Mouse (Mus musculus): ENCODE results near the gene Zbtb42. TPM values are rescaled to one million over a fixed set of nuclear protein-coding genes. Genes with fewer than 3 reads are reported as not detected.

The Zbtb42 gene
- 0.56 TPM for polyA plus RNA-seq (2014; fragmentation: Illumina TruSeq; extraction: RNeasy Lipid Tissue Mini Kit (QIAGEN cat#74804); ENCODE audit: low replicate concordance)

DNA sequence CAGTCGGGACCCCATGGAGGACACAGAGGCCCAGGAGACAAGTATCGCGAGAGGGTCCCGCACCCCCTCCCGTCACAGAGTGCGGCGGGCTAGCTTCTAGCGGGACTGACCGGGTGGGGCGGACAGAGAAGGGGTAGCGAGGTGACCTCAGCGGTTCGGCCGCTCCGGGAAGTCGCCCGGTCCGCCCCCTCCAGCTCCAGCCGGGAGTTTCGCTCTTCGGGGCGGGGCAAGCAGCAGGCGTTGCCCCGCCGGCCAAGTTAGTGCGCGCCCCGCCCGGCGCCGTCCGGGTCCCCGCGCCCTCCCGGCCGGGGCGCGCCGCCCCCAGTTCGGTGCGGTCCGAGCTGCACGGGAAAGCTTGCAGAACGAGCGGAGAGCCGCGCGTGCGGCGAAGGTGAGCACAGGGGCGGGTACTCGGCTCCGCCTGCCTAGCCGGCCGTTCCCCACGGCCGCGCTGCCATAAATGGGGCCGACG lies at the start of gene Zbtb42:
Zbtb42 (plus strand) TSS at position 274 of the 472 bp plus-strand sequence.

DNA sequence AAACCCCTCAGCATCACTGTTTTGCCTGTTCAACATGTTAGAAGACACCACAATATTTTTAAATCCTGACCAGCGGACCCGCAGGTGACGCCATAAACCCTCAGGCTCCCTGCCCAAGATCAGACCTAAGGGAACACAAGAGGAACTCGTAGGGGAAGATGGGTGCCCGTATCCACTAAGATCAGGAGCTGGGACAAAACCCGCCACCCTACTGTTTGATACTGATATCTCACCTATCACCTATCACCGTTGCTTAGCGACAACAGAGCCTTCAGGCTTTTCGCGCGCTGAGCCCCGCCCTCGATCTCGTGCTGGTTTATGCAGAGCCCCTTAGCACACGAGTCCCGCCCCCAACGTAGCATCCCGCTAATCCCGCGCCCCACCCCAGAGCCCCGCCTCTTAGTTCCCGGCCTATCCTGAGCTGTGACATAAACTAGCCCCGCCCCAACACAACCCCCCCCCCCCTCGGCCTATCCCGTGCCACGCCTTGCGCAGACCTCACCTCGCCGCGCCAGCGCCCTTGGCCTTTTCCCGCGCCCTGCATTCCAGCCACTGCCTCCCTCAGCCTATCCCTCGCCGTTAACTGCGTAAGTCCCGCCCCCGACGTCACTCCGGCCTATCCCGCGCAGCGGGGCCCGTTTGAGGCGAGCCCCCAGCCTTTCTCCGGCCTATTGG lies 34.3 kb upstream of the Zbtb42 start, which contains the start of gene Siva1:
Siva1 (plus strand) TSS at position 500 of the 675 bp plus-strand sequence.

DNA sequence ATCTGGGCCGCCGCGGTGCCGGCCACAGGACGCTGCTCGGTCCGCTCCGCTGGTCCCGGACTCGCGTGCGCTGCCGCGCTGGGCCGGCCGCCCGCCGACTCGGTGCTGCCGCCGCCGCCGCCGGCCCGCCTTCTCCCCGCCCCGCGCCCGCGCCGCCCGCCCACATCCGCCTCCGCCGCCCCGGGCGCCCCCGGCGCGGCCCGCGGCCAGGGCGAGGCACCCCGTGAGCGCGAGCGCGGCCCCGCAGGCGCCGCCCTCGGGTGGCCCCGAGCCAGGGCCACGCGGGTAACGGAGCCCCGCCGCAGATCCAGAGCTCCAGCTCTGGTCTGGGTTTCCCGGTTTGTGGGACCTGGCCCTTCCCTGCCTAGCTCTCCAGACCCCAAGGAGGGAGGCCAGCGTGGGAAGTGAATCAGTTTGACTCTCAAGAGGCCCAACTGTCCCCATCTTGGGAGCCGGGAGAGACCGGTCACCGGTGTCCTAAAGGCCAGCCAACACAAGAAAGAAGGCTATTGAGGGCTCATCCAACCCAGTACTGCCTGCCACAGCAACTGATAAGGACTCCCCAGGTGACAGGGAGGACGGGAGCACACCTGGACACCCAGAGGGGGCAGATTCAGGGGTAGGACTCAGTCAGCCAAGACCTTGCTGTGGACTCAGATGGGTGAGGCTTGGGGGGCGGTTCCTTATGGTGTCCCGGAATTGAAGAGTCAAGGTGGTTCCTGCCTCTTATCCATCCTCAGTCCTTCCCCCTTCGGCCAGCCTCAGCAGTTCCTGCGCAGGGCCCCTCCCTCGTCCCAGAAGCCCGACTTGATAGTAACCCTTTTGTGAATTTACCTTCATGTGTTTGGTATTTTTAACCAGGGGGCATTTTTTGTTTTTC lies 4.3 kb upstream of the Zbtb42 start, which contains the start of gene Akt1:
Akt1 (minus strand) TSS at position 753 of the 880 bp plus-strand sequence.

DNA sequence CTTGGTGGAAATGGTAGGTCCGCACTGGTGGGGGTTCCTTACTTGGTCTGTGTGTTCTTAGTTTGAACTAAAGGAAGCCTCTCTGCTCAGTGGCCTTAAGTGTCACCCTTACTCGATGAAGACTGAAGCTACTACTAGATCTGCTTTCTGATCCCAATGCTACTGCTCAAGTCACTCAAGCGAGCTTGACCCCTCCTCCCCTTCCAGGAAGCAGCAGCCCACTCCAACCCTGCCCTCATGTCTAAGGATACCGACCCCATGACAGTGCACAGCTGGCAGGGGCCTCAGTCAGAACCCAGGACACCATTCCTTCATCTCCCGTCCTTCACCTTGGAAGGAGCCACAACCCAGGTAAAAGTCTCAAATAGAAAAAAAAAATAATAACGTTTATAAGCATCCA lies 41.6 kb downstream of the Zbtb42 start, which contains the start of gene Cep170b:
Cep170b (plus strand) TSS at position 240 of the 400 bp plus-strand sequence.

Other genes starting within 250 kb of the Zbtb42 start
- gene A530016L24Rik, start 189.4 kb upstream of the Zbtb42 start, polyA plus RNA-seq (2014; fragmentation: Illumina TruSeq; extraction: RNeasy Lipid Tissue Mini Kit (QIAGEN cat#74804); ENCODE audit: low replicate concordance), result not detected
- not detected for gene Tmem179, start 162.1 kb upstream of the Zbtb42 start, polyA plus RNA-seq (2014; fragmentation: Illumina TruSeq; extraction: RNeasy Lipid Tissue Mini Kit (QIAGEN cat#74804); ENCODE audit: low replicate concordance)
- gene Inf2, start 90.0 kb upstream of the Zbtb42 start, polyA plus RNA-seq (2014; fragmentation: Illumina TruSeq; extraction: RNeasy Lipid Tissue Mini Kit (QIAGEN cat#74804); ENCODE audit: low replicate concordance), result not detected
- gene Adssl1, start 58.8 kb upstream of the Zbtb42 start, polyA plus RNA-seq (2014; fragmentation: Illumina TruSeq; extraction: RNeasy Lipid Tissue Mini Kit (QIAGEN cat#74804); ENCODE audit: low replicate concordance), result not detected
- not detected for gene Siva1, start 34.1 kb upstream of the Zbtb42 start, polyA plus RNA-seq (2014; fragmentation: Illumina TruSeq; extraction: RNeasy Lipid Tissue Mini Kit (QIAGEN cat#74804); ENCODE audit: low replicate concordance)
- gene Akt1, start 3.9 kb upstream of the Zbtb42 start, polyA plus RNA-seq (2014; fragmentation: Illumina TruSeq; extraction: RNeasy Lipid Tissue Mini Kit (QIAGEN cat#74804); ENCODE audit: low replicate concordance), result 3.2 TPM
- gene Cep170b, start 41.6 kb downstream of the Zbtb42 start, polyA plus RNA-seq (2014; fragmentation: Illumina TruSeq; extraction: RNeasy Lipid Tissue Mini Kit (QIAGEN cat#74804); ENCODE audit: low replicate concordance), result 7.2 TPM
- gene Pld4, start 81.8 kb downstream of the Zbtb42 start, polyA plus RNA-seq (2014; fragmentation: Illumina TruSeq; extraction: RNeasy Lipid Tissue Mini Kit (QIAGEN cat#74804); ENCODE audit: low replicate concordance), result 0.97 TPM
- gene Ahnak2, start 123.8 kb downstream of the Zbtb42 start, polyA plus RNA-seq (2014; fragmentation: Illumina TruSeq; extraction: RNeasy Lipid Tissue Mini Kit (QIAGEN cat#74804); ENCODE audit: low replicate concordance), result 0.37 TPM
- gene Clba1, start 130.1 kb downstream of the Zbtb42 start, polyA plus RNA-seq (2014; fragmentation: Illumina TruSeq; extraction: RNeasy Lipid Tissue Mini Kit (QIAGEN cat#74804); ENCODE audit: low replicate concordance), result 0.33 TPM
- 8.3 TPM for gene Cdca4, start 150.6 kb downstream of the Zbtb42 start, polyA plus RNA-seq (2014; fragmentation: Illumina TruSeq; extraction: RNeasy Lipid Tissue Mini Kit (QIAGEN cat#74804); ENCODE audit: low replicate concordance)
- 0.63 TPM for gene Gpr132, start 189.4 kb downstream of the Zbtb42 start, polyA plus RNA-seq (2014; fragmentation: Illumina TruSeq; extraction: RNeasy Lipid Tissue Mini Kit (QIAGEN cat#74804); ENCODE audit: low replicate concordance)

Data from small intestine, adult 10 weeks (tissue).